Mouse (Mus musculus) midbrain, embryonic 14.5 days (tissue): ENCODE measurements around the gene Topbp1. TPM values are rescaled to one million over a fixed set of nuclear protein-coding genes. Genes with fewer than 3 reads are reported as not detected.

Source experiments
- ATAC-seq: fragments of 200-750 bp; cut with Nextera tagmentation; 2 replicates; pipeline ENCODE4 v1.8.0; 2017; ENCODE audit warnings: moderate number of reproducible peaks, moderate library complexity; ENCODE audit not compliant: low FRiP score, low TSS enrichment
- DNase-seq: peaks from one replicate; pipeline ENCODE4 v3.0.0-alpha.2; 2015
- H3K27ac ChIP-seq: fragments of 300-500 bp; sonication (generic); replicated peaks from 2 replicates; pipeline ENCODE4 v1.5.1; 2014; ENCODE audit warnings: mild to moderate bottlenecking, low read depth, low read length, moderate library complexity
- H3K27me3 ChIP-seq: fragments of 300-500 bp; sonication (generic); 2 replicates; pipeline ENCODE4 v1.6.1; 2014; ENCODE audit warnings: low read length, control low read depth, mixed read lengths; ENCODE audit not compliant: control insufficient read depth, insufficient read depth
- H3K36me3 ChIP-seq: fragments of 300-500 bp; sonication (generic); 2 replicates; pipeline ENCODE4 v1.6.1; 2014; ENCODE audit warnings: low read length, control low read depth; ENCODE audit not compliant: control insufficient read depth, insufficient read depth
- H3K4me1 ChIP-seq: fragments of 300-500 bp; sonication (generic); 2 replicates; pipeline ENCODE4 v1.6.1; 2014; ENCODE audit warnings: mild to moderate bottlenecking, antibody characterized with exemption, low read length, control low read depth; ENCODE audit not compliant: control insufficient read depth, insufficient read depth
- H3K4me2 ChIP-seq: fragments of 300-500 bp; sonication (generic); 2 replicates; pipeline ENCODE4 v1.6.1; 2014; ENCODE audit warnings: mild to moderate bottlenecking, low read length, moderate library complexity
- H3K4me3 ChIP-seq: fragments of 300-500 bp; sonication (generic); replicated peaks from 2 replicates; pipeline ENCODE4 v1.5.1; 2014; ENCODE audit warnings: low read depth, low read length
- H3K9ac ChIP-seq: fragments of 300-500 bp; sonication (generic); replicated peaks from 2 replicates; pipeline ENCODE4 v1.6.1; 2014; ENCODE audit warnings: mild to moderate bottlenecking, low read length, moderate library complexity
- H3K9me3 ChIP-seq: fragments of 300-500 bp; sonication (generic); 2 replicates; pipeline ENCODE4 v1.6.1; 2016; ENCODE audit warnings: low read length, control low read depth, mixed read lengths; ENCODE audit not compliant: control insufficient read depth
- WGBS: fragments of 180-500 bp; shearing (Covaris S2); extraction: QIAGEN DNeasy Blood & Tissue Kit; methylation state at CpG from one replicate; pipeline ENCODE4 v1.1.7; 2014; 5-methylcytosine and 5-hydroxymethylcytosine counted together
- polyA plus RNA-seq: library from polyadenylated mRNA; unstranded; fragments of >200 nt; fragmentation: Nextera tagmentation; extraction: Ambion mirVana; gene quantifications from 2 replicates; pipeline ENCODE4 v1.2.1, GENCODE M21; 2014

Gene Topbp1
- polyA plus RNA-seq, 1 experiment from 2014 or later, result 23.8 TPM

DNA sequence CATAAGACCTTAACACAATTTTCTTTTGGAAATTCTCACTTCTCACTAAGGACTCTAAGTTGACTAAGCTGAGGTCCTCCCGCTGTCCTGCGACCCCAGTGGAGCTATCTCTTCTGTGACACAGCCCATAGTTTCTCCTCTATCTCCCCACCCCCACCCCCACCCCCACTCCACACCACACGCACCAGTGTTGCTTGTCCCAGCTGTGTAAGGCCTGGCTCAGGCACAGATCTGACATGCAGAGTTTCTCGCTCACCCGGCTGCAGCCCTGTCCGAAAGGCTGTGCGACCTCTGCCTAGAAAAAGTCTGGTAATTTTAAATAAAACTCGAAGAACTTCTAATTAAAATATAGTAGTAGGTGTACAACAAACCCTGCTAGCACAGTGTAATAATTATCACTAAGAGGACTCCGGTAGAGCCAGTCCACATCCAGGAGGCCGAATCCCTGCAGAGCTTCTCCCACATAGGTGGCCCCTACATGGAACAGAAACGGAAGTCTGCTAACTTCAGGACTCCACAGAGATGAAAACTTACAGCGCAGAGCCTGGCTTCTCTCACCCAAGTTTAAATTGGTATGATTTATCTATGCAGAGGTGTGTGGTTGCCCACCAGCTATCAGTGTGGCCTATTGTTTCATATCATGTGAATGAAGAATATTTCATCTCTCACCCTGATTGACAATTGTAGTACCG is 16.4 kb upstream of the Topbp1 start:
- Histone ChIP-seq H3K27ac (no peak overlapping the region), H3K4me3 (no peak overlapping the region), H3K4me2 (no peak overlapping the region), H3K27me3 (no peaks in the 10 kb centered on the region), H3K9me3 (no peaks in the 10 kb centered on the region), H3K36me3 (no peaks in the 10 kb centered on the region), H3K9ac (no peak overlapping the region), H3K4me1 (no peaks in the 10 kb centered on the region)
- 92% methylated on average over 13 of the region's 13 CpGs for WGBS
- ATAC-seq, result no peak
- DNase-seq, result no peak

DNA sequence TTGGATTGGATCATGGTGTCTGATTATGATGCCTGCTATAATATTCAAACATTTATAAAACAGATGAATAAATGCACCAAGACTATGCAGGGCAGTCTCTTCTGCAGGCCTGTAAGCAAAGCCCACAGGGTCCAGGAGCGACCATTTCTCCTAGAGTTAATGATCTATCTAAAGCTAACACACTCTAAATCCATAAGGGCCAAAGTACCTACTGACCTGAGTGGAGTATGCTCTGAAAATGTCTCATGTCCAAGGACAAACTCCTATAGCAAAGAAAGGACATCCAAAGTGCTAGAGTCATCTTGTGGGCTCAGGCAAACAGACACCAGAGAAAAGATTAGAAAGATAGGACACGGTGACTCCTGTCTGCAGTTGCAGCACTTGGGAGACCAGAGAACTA is 10.5 kb upstream of the Topbp1 start:
- Histone ChIP-seq H3K9ac (no peak overlapping the region), H3K4me1 (no peaks in the 10 kb centered on the region), H3K4me2 (no peak overlapping the region), H3K27ac (no peak overlapping the region), H3K36me3 (no peaks in the 10 kb centered on the region), H3K4me3 (no peak overlapping the region), H3K9me3 (no peaks in the 10 kb centered on the region), H3K27me3 (no peaks in the 10 kb centered on the region)
- ATAC-seq (no peak), DNase-seq (no peak)
- WGBS, result 94% methylated on average over 2 of the region's 2 CpGs

DNA sequence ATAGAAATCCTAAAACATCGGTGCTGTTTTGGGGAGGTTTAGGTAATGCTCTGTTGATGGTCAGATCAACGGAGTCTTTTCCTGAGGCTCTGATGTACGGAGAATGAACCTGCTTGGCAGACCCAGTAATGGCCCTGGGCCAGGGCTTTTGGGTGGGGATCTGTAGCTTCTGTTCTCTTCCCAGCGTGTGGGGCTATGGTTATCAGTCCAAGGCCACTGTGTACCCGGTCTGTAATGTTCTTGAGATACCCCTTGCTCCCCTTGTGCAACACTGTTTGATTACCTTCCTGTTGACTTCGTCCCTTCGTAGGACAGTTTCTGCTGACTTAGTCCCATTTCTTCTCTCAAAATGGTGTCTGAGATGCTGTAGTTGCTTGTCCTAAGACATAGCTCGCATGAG is 3.9 kb upstream of the Topbp1 start:
- Histone ChIP-seq H3K4me1 (peaks cover 5% of the 10 kb centered on the region), H3K27me3 (no peaks in the 10 kb centered on the region), H3K27ac (no peak overlapping the region), H3K9me3 (no peaks in the 10 kb centered on the region), H3K4me3 (no peak overlapping the region), H3K4me2 (no peak overlapping the region), H3K36me3 (no peaks in the 10 kb centered on the region), H3K9ac (no peak overlapping the region)
- DNase-seq (no peak), ATAC-seq (no peak)
- 95% methylated on average over 8 of the region's 8 CpGs for WGBS

DNA sequence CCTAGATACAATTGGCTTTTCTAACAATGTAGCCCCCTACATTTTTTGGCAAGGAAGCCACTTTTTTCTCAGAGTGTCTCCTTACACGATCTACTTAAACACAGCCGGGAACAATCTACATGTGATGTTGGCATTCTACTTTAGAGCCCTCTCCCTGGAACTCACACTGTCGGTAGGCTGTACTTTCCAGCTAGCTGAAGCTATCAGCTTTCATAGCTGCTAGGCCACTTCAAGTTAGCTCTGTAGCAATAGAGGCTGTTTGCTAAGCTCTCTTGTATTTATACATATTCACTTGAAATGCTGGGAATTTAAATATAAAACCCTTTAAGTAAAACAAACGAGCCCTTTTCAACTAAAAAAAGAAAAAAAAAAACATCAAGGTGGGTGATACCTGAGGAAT is 2.8 kb upstream of the Topbp1 start:
- H3K4me2 ChIP-seq, result no peak overlapping the region
- no peak for DNase-seq

DNA sequence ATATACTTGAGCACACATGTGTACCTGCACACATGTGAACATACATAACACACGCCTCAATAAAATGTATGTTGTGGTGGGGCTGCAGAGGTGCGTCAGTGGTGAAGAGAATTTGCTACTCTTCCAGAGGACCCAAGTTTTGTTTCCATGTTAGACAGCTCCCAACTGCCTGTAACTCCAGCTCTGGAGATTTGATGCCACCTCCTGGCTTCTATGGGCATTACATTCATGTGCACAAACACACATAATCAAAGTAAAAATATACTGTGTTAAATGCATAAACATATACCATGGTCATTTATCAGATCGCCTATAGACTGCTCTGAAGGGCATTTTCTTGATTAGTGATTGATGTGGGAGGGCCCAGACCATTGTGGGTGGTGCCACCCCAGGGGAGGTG is 2.3 kb upstream of the Topbp1 start:
- Histone ChIP-seq H3K9me3 (no peaks in the 10 kb centered on the region), H3K9ac (no peak overlapping the region), H3K27ac (no peak overlapping the region), H3K36me3 (no peaks in the 10 kb centered on the region), H3K4me2 (no peak overlapping the region), H3K4me1 (peaks cover 8% of the 10 kb centered on the region), H3K27me3 (no peaks in the 10 kb centered on the region), H3K4me3 (no peak overlapping the region)
- WGBS, result 56% methylated on average over 3 of the region's 3 CpGs
- ATAC-seq, result no peak
- peak; percentile 84 for DNase-seq

More for the DNA sequence above, 2.8 kb upstream of the Topbp1 start:
- H3K9me3 ChIP-seq, result no peaks in the 10 kb centered on the region
- no peak overlapping the region for H3K9ac ChIP-seq
- H3K27ac ChIP-seq, result no peak overlapping the region
- H3K4me1 ChIP-seq, result peaks cover 8% of the 10 kb centered on the region
- no peak overlapping the region for H3K4me3 ChIP-seq
- no peaks in the 10 kb centered on the region for H3K36me3 ChIP-seq
- 83% methylated on average over 4 of the region's 4 CpGs for WGBS
- no peaks in the 10 kb centered on the region for H3K27me3 ChIP-seq
- no peak for ATAC-seq

DNA sequence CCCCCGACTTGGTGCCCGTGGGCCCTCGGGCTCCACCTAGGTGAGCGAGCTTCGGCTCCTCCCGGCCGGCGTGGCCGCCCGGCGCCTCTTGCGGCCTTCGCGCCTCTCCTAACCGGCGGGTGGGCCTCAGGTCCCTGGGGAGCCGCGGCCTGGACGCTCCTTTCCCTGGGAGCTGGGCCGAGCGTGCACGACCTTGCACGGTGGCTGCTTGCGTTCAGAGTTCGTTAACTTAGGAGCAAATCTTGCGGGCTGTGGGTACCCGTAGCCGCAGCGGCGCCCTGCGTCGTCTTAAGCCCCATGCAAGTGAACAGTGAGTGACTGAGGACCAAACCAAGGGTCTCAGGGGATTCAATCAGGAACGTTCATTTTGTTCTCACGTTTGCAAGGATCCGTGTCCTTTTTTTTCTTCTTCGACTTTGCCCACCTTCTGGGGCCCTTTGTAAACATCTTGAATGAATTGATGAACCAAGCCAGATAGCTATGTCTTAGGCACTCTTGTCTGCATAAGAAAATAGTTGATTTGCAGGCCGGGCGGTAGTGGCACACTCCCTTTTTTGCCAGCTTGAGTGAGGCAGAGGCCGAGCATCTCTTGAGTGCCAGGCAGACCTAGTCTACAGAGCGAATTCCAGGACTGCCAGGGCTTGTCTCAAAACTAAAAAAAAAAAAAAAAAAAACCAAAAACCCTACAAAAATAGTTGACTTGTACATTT is 472 bp downstream of the Topbp1 start:
- Histone ChIP-seq H3K27me3 (no peaks in the 10 kb centered on the region), H3K4me3 (peak overlapping the region; percentile 91), H3K9ac (peak overlapping the region; percentile 63), H3K9me3 (no peaks in the 10 kb centered on the region), H3K27ac (peak overlapping the region; percentile 55; the same call in 1 of the 2 replicates), H3K4me2 (peak overlapping the region; percentile 91), H3K4me1 (peaks cover 8% of the 10 kb centered on the region), H3K36me3 (peaks cover 16% of the 10 kb centered on the region)
- under 1% methylated on average over 40 of the region's 40 CpGs for WGBS
- no peak; the same call in 1 of the 2 replicates for ATAC-seq
- peak; percentile 60 for DNase-seq

DNA sequence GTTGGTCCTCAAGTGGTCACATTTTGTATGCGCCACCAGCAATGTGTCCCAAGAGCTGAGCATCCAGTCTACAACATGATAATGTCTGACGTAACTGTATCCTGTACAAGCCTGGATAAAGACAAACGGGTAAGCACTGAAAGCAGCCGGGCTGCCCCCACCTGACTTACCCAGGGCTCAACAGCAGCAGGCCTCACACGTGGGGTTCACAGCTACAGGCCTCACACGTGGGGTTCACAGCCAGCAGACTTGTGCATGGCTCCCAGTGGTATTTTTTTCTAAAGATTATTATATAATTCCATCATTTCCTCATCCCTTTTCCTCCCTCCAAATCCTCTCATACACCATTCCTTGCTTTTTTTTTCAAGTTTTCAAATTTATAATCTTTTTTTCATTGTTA is 4.8 kb downstream of the Topbp1 start:
- peaks cover 41% of the 10 kb centered on the region for H3K36me3 ChIP-seq
- peaks cover 8% of the 10 kb centered on the region for H3K4me1 ChIP-seq
- no peaks in the 10 kb centered on the region for H3K27me3 ChIP-seq
- H3K27ac ChIP-seq, result no peak overlapping the region
- no peaks in the 10 kb centered on the region for H3K9me3 ChIP-seq
- no peak for ATAC-seq
- WGBS, result 92% methylated on average over 6 of the region's 6 CpGs
- H3K4me2 ChIP-seq, result no peak overlapping the region
- no peak overlapping the region for H3K9ac ChIP-seq
- H3K4me3 ChIP-seq, result no peak overlapping the region
- no peak for DNase-seq

DNA sequence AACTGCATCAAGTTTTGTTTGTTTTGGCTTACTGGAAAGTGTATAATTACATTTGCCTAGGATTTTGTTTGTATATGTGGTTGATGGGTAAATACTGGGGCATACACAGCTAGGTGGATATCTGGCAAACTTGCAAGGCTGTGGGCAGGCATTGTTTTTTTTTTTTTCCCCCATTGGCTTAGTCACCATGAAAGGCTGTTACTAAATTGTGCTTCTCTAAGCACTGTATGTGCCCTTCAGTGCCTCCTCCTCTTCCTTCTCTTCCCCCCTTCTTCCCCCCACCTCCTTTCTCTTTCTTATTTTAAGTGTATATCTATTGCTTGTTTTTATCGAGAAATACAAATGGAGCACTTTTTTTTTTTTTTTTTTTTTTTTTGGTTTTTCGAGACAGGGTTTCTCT is 19.7 kb downstream of the Topbp1 start:
- Histone ChIP-seq H3K9me3 (no peaks in the 10 kb centered on the region), H3K27me3 (no peaks in the 10 kb centered on the region), H3K4me3 (no peak overlapping the region), H3K36me3 (peaks cover 79% of the 10 kb centered on the region), H3K4me2 (no peak overlapping the region), H3K4me1 (no peaks in the 10 kb centered on the region), H3K27ac (no peak overlapping the region), H3K9ac (no peak overlapping the region)
- ATAC-seq, result no peak
- no peak for DNase-seq
- 92% methylated on average over 1 of the region's 2 CpGs for WGBS

DNA sequence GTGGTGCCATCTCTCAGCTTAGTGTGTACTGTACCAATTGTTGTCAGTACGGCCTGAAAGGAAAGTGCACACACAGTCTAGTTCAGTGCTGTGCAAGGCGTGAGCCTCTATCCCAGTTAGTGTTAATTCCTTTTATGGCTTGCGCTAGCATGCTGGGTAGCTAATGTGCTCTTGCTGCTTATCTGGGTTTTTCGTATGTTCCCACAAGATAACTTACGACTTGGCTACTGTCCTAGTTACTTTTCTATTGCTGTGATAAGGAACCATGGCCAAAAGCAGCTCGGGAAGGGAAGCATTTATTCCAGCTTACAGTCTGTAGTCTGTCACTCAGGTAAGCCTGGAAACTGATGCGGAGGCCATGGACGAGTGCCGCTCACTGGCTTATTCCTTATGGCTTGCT is 21.4 kb downstream of the Topbp1 start:
- ATAC-seq (no peak), DNase-seq (no peak)
- H3K4me2 ChIP-seq, result no peak overlapping the region
- no peak overlapping the region for H3K9ac ChIP-seq
- no peaks in the 10 kb centered on the region for H3K27me3 ChIP-seq
- no peaks in the 10 kb centered on the region for H3K4me1 ChIP-seq
- H3K4me3 ChIP-seq, result no peak overlapping the region
- H3K27ac ChIP-seq, result no peak overlapping the region
- 94% methylated on average over 9 of the region's 9 CpGs for WGBS
- no peaks in the 10 kb centered on the region for H3K9me3 ChIP-seq
- peaks cover 70% of the 10 kb centered on the region for H3K36me3 ChIP-seq
